Mouse (Mus musculus) heart, postnatal 0 days (tissue): ENCODE measurements around the gene Lcn9. TPM values are rescaled to one million over a fixed set of nuclear protein-coding genes. Genes with fewer than 3 reads are reported as not detected.

Experiments
- ATAC-seq: fragments of 200-750 bp; cut with Nextera tagmentation; 2 replicates; pipeline ENCODE4 v1.8.0; 2017; ENCODE audit warnings: low read depth, moderate number of reproducible peaks, moderate library complexity; ENCODE audit not compliant: insufficient read depth
- DNase-seq: peaks from one replicate; pipeline ENCODE4 v3.0.0-alpha.2; 2016; ENCODE audit warnings: low spot score
- H3K27ac ChIP-seq: fragments of 300-500 bp; sonication (generic); 2 replicates; pipeline ENCODE4 v1.5.1; 2014; ENCODE audit warnings: low read depth, mild to moderate bottlenecking
- H3K27me3 ChIP-seq: fragments of 300-500 bp; sonication (generic); 2 replicates; pipeline ENCODE4 v1.6.1; 2014; ENCODE audit warnings: low read length, mixed read lengths; ENCODE audit not compliant: control insufficient read depth, insufficient read depth
- H3K36me3 ChIP-seq: fragments of 300-500 bp; sonication (generic); replicated peaks from 2 replicates; pipeline ENCODE4 v1.6.1; 2014; ENCODE audit warnings: low read length, mixed read lengths; ENCODE audit not compliant: control insufficient read depth, insufficient read depth
- H3K4me1 ChIP-seq: fragments of 300-500 bp; sonication (generic); 2 replicates; pipeline ENCODE4 v1.6.1; 2014; ENCODE audit warnings: antibody characterized with exemption; ENCODE audit not compliant: control insufficient read depth, insufficient read depth
- H3K4me2 ChIP-seq: fragments of 300-500 bp; sonication (generic); 2 replicates; pipeline ENCODE4 v1.6.1; 2014; ENCODE audit warnings: low read depth, mild to moderate bottlenecking, low read length, moderate library complexity
- H3K4me3 ChIP-seq: fragments of 300-500 bp; sonication (generic); 2 replicates; pipeline ENCODE4 v1.5.1; 2014; ENCODE audit warnings: low read depth, low read length
- H3K9ac ChIP-seq: fragments of 300-500 bp; sonication (generic); replicated peaks from 2 replicates; pipeline ENCODE4 v1.6.1; 2014; ENCODE audit warnings: low read depth, low read length, mixed read lengths
- H3K9me3 ChIP-seq: fragments of 300-500 bp; sonication (generic); replicated peaks from 2 replicates; pipeline ENCODE4 v1.6.1; 2016; ENCODE audit warnings: low read length; ENCODE audit not compliant: control insufficient read depth
- CTCF ChIP-seq: IDR thresholded peaks from 2 replicates; pipeline ENCODE4 v1.5.1; 2016; ENCODE audit warnings: antibody characterized with exemption, control low read depth, low read depth
- EP300 ChIP-seq: IDR thresholded peaks from 2 replicates; pipeline ENCODE4 v1.6.1; 2016; ENCODE audit warnings: antibody characterized with exemption, low read depth
- WGBS: fragments of 180-500 bp; shearing (Covaris S2); extraction: QIAGEN DNeasy Blood & Tissue Kit; methylation state at CpG from one replicate; pipeline ENCODE4 v1.1.7; 2014; 5-methylcytosine and 5-hydroxymethylcytosine counted together
- polyA plus RNA-seq: library from polyadenylated mRNA; unstranded; fragments of >200 nt; fragmentation: Nextera tagmentation; extraction: Ambion mirVana; gene quantifications from 2 replicates; pipeline ENCODE4 v1.2.1, GENCODE M21; 2015
- total RNA-seq: library from RNA; depleted of rRNA; stranded (reverse); fragments of >200 nt; gene quantifications from 2 replicates; pipeline ENCODE4 v1.2.3, GENCODE M21; 2014; ENCODE audit warnings: low replicate concordance

Lcn9 gene
- total and polyA plus RNA-seq, 2 experiments from 2014 or later, result not detected

DNA sequence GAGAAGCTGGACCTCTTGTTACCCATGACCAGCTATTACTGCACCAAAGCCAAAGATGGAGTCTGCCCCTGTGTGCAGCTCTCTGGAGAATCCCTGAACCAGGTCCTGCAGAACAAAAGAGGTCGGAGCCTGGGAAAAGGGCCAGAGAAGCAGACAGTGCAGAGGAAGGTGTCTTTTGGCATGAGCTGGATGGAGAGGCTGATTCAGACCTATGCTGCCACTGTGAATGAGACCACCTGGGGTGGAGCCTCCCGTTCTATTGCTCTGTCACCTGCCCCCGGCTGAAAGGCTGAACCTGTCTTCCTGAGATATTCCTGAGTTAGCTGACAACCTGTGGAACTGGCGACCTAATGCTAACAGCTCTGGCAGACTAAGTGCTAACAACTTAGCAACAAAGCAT, 42.0 kb upstream of the Lcn9 start:
- Histone ChIP-seq H3K36me3 (no peaks in the 10 kb centered on the region), H3K4me1 (no peaks in the 10 kb centered on the region), H3K27ac (no peak overlapping the region), H3K4me3 (no peak overlapping the region), H3K4me2 (no peak overlapping the region), H3K9ac (no peak overlapping the region), H3K27me3 (no peaks in the 10 kb centered on the region), H3K9me3 (no peaks in the 10 kb centered on the region)
- 49% methylated on average over 4 of the region's 4 CpGs for WGBS
- no peak for DNase-seq
- ATAC-seq, result no peak
- TF ChIP-seq CTCF, result no peak
- no peak for TF ChIP-seq EP300

DNA sequence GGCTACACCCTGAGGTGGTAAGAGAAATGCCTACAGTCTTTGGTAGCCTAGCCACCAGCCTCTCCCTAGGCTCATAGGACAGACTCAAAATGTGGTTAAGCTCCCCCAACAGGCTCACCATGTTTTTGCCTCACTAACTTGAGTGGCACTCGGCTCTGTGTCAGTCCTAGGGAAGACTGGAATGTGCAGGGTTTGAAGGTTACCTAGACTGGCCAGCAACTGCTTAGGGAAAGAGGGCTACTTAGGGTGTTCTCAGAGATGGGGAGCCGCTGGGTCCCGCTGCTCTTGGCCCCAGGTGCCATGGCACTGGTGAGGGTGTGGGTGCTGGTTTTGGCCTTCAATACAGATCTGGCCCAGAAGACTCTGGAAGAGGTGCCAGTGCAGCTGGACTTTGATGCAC, 41.0 kb upstream of the Lcn9 start, which contains the start of gene Gm13539:
TSS of gene Gm13539 (plus strand) at position 301 of the 400 bp plus-strand sequence.
- ATAC-seq (no peak), DNase-seq (no peak)
- 77% methylated on average over 3 of the region's 3 CpGs for WGBS
- Histone ChIP-seq H3K4me2 (no peak within 1 kb of the TSS), H3K4me3 (no peak within 1 kb of the TSS), H3K27me3 (no peaks in the 10 kb centered on the region), H3K4me1 (no peaks in the 10 kb centered on the region), H3K36me3 (no peaks in the 10 kb centered on the region), H3K9me3 (no peaks in the 10 kb centered on the region), H3K9ac (no peak within 1 kb of the TSS), H3K27ac (no peak within 1 kb of the TSS)
- TF ChIP-seq EP300 (no peak), CTCF (no peak)

DNA sequence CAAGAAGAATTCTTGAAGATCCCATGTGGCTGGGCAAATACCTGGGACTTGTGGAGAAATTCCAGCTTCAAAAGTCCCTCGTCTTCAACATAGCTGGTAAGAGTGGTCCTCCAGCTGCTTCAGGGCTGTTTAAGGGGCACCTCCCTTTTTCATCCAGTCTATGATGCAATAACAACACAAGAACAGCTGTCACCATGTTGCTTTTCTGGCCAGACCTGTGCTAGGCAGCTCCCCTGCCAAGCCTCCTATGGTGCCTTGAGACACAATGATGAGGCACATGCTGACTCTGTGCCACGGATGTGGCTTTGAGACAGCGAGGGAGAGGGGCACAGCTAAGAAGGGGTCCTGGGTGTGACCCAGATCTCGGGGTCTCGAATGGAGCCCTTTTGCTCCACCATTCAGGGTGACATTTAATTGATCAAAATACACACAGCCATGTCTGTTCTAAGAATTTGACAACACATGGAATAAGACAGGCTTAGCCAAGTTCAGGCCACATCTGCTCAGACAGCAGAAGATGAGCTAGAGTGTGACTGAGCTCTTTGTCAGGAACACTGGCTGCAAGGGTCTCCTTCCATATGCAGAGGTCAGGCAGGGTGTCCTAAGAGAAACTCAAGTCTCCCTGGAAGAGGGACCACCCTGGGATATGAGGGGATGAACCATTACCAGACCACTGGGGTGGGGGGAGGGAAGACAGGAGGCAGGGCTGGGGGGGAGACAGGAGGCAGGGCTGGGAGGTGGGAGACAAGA, 37.2 kb upstream of the Lcn9 start:
- H3K36me3 ChIP-seq, result no peaks in the 10 kb centered on the region
- no peak for DNase-seq
- 52% methylated on average over 5 of the region's 5 CpGs for WGBS
- no peaks in the 10 kb centered on the region for H3K4me1 ChIP-seq
- no peak overlapping the region for H3K4me2 ChIP-seq
- TF ChIP-seq EP300, result no peak
- no peak for TF ChIP-seq CTCF
- H3K9ac ChIP-seq, result no peak overlapping the region
- no peaks in the 10 kb centered on the region for H3K9me3 ChIP-seq
- H3K27me3 ChIP-seq, result no peaks in the 10 kb centered on the region
- H3K27ac ChIP-seq, result no peak overlapping the region
- no peak for ATAC-seq
- H3K4me3 ChIP-seq, result no peak overlapping the region

DNA sequence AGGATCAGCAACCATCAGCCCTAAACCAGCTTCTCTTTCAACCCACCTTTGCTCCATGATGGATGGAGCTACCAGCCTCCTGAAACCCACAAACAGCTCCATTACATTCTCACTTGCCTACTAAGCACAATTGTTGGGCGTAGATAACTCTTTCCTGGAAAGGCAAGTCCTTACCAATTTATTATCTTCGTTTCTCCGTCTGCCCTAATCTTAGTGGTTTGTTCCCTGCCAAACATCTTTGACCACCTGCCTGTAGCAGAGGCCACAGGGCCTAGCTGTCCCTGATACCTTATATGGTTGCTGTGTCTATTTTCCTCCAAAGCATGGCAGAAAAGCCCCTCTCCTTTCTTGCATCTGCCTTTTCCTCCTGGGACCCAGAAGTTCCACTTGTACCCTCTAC, 33.9 kb upstream of the Lcn9 start:
- TF ChIP-seq CTCF (no peak), EP300 (no peak)
- 70% methylated on average over 3 of the region's 3 CpGs for WGBS
- Histone ChIP-seq H3K4me3 (no peak overlapping the region), H3K9me3 (no peaks in the 10 kb centered on the region), H3K36me3 (no peaks in the 10 kb centered on the region), H3K27me3 (no peaks in the 10 kb centered on the region), H3K9ac (no peak overlapping the region), H3K4me1 (no peaks in the 10 kb centered on the region), H3K27ac (no peak overlapping the region), H3K4me2 (no peak overlapping the region)
- ATAC-seq (no peak), DNase-seq (no peak)

DNA sequence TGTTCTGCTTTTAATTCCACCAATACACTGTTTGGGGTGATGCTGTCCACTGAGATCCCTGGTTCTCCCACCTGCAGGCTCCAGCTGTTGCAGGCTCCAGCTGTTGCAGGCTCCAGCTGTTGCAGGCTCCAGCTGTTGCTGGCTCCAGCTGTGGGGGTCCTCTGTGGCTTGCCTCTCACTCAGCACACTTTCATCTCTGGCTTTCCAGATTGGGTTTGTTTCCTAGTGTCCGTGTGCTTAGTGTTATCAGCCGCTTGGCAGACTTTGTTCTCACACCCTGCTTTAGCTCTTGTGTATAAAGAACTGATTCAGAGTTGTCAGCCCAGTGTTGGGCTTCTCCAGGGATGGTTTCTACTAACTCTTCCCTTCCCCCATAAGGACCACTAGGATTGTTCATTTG, 25.3 kb upstream of the Lcn9 start:
- whole genome bisulfite sequencing, result 18% methylated on average over 2 of the region's 2 CpGs
- Histone ChIP-seq H3K27me3 (no peaks in the 10 kb centered on the region), H3K9me3 (no peaks in the 10 kb centered on the region), H3K4me1 (no peaks in the 10 kb centered on the region), H3K4me3 (no peak overlapping the region), H3K9ac (no peak overlapping the region), H3K4me2 (no peak overlapping the region), H3K27ac (0 out of 2 replicates have a peak overlapping the region, but pooled peaks have one; percentile 30), H3K36me3 (no peaks in the 10 kb centered on the region)
- ATAC-seq (no peak), DNase-seq (no peak)
- TF ChIP-seq EP300, result no peak
- TF ChIP-seq CTCF, result no peak

DNA sequence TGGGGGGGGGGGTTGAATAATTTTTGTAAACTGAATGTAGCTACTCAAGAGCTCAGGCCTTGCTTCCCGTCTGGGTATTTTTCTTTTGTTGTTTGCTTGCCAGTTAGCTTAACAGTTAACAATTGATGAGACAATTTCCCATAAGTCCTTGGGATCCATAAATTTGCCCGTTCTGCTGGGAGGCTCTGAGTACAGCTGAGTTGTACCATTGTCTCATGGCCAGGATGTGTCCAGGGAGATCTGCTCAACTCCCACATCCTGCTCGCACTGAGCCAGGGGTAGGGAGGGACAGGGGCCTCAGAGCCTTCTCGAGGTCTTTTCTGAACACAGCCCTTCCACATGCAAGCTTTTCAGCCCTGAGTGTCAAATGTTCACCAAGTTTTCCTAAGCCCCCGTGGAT, 24.9 kb upstream of the Lcn9 start:
- no peak for TF ChIP-seq CTCF
- no peak for TF ChIP-seq EP300
- 35% methylated on average over 5 of the region's 5 CpGs for WGBS
- DNase-seq, result no peak

More for the DNA sequence above, 24.9 kb upstream of the Lcn9 start:
- ATAC-seq, result peak; percentile 68; the same call in 1 of the 2 replicates
- H3K9ac ChIP-seq, result no peak overlapping the region
- no peak overlapping the region for H3K27ac ChIP-seq
- H3K9me3 ChIP-seq, result no peaks in the 10 kb centered on the region
- H3K27me3 ChIP-seq, result no peaks in the 10 kb centered on the region
- H3K36me3 ChIP-seq, result no peaks in the 10 kb centered on the region
- H3K4me3 ChIP-seq, result no peak overlapping the region
- H3K4me2 ChIP-seq, result no peak overlapping the region
- H3K4me1 ChIP-seq, result no peaks in the 10 kb centered on the region
